Mouse (Mus musculus): ENCODE results near the gene Caln1.

DNA sequence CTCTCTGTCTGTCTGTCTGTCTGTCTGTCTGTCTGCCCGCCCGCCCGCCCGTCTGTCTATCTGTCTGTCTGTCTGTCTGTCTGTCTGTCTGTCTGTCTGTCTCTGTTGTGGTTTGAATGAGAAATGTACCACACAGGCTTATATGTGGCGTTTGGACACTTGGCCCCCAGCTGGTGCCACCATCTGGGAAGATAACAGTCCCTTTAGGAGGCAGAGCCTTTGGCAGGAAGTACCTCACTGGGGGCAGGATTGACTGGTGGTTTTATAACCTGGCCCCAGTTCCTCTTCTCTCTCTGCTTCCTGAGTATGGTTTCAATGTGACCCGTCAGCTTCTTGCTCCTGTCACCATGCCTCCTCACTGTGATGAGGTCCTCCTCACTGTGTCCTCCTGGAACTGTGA lies 40.5 kb downstream of the Caln1 start:
- TF ChIP-seq CTCF (IDR thresholded peaks at IDR 0.05; ENCODE audit: low read depth) (no peak), EP300 (IDR thresholded peaks at IDR 0.05; ENCODE audit: low read depth) (no peak)

All from liver, embryonic 14.5 days (tissue).